Mouse (Mus musculus): ENCODE results near the gene Dedd.

Dedd gene

DNA sequence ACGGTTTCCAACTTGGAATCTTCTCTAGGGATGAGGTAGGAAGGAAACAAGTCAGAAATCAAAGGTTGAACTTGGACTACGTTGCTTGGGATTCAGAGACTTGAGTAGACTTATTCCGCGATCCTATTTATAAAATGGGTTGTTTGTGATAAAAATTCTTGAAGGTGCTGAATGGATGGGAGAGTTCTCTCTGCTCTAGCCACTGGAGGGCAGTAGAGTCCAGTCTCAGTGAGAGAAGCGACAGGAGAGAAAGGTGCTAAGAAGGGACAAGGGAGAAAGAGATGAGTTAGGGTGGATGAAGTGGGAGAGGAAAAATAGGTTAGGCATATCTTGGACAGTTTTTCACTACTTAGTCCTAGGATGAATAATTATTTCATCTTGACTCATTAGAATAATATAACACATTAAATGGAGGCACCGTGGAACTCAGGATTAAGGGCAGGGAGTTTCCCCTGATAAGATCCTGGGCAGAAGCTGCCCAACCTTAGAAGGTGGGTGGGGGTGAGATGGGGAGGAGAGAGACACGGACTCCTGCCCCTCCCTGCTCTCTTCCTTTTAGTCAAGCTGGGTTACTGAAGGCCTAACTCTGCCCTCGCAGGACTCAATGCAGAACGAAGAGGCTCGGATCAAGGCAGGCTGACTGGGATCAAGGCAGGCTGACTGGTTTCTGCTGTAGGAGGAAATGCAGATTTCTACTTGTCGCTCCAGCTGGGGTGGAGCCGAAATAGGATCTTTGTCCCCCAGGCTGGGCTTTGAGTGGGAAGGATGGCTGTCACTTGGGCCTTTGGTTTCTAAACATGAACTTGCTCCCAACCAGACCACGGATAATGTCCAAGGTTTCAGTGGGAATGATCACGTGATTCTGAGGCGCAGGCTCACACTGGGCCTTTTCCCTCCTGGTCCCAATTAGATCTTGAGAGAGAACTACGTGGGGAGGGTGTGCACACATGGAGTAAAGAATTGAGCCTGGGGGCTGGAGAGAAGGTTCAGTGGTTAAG, 32.5 kb downstream of the Dedd start:
- DNase-seq (ENCODE audit: low spot score in 2 of 2) = peak in 1 of 2 experiments; percentile 65

- no peak for DNase-seq (ENCODE audit: low spot score in 2 of 2)
Observed at GRCm38 (mm10) chr1:171365934-171366333, 37.0 kb downstream of the Dedd start.

DNA sequence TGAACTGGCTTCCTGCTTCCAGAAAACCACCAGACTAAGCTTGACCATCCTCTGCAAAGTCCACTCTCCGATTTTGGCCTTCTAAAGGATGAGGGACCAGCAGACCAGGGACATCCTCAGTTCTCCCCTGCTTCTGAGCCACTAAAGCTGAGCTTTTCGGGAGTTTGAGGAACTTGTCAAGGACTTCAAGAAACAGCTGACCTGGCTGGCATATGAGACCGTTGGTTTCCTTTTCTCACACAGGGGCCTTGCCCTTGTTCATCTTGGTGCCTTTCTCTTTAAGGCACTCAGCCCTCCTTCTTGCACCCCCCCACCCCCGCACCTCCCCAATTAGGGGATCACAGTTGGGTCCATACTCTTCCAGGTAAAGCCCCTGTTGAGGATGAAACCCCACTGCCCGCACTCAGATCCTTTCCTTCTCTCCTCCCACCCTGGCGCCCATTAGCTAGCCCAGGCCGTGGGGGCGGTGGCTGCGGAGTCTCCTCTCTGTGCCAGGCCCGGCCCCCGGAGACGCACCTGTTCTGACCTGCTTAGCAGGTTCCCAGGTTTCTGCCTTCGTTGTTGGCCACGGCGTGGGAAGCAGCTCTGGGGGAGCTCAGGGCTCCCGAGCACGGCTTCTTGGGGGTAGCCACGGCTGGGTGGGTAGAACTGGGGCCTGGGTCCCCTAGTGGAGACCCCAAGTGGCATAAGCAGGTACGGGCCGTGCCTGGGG, 41.1 kb downstream of the Dedd start, which contains the start of gene Nectin4:
TSS of gene Nectin4 (plus strand) at position 255 of the 712 bp plus-strand sequence.
- DNase-seq (ENCODE audit: low spot score in 2 of 2) = no peak

GRCm38 (mm10) chr1:171372880-171373279, 43.9 kb downstream of the Dedd start:
- no peak for DNase-seq (ENCODE audit: low spot score in 2 of 2)

GRCm38 (mm10) chr1:171373946-171374345, 45.0 kb downstream of the Dedd start:
- DNase-seq (ENCODE audit: low spot score in 2 of 2) = no peak

DNA sequence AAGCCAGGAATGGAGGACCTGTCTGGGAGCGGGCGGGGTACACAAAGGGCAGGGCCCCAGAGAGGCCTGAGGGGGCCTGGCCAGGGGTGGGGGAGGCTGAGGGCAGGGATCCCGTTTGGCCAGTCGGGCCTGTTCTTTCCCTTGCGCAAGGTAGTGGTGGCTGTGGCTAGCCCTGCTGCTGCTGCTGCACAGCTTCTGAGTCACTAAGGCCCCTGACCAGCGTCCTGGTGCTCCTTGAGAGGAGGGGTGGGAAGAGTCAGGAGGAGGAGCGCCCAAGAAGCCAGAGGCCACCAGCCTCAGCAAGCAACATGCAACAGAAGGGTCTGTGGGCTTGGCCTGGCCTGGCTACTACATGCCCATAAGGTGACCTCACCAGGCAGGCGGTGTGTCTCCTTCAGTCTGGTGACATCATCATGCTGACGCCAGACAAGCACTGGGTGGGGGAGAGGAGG, 46.7 kb downstream of the Dedd start:
- DNase-seq (ENCODE audit: low spot score in 2 of 2) = no peak

DNA sequence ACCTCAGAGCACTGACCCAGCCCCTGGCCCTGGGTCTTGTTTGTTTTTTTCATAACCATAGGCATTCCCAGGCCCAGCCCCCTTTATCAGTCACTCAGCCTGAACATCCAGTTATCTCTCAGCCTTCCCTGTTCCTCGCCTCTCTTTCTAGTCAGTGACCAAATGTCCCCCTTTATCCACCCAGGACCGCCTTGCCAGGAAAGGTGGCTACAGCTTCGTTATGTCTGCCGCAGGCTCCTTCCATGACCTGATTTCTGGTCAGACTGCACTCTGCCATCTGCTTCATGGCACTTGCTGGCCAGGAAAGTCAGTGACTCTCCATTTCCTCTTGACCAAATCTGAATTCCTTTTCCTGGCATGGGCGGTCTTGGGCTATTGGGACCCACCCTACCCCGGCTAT, 49.4 kb downstream of the Dedd start:
- DNase-seq (ENCODE audit: low spot score in 2 of 2) = no peak

GRCm38 (mm10) chr1:171379935-171380599, 51.1 kb downstream of the Dedd start:
- peak; percentile 75 to 78 for DNase-seq (ENCODE audit: low spot score in 2 of 2)

DNA sequence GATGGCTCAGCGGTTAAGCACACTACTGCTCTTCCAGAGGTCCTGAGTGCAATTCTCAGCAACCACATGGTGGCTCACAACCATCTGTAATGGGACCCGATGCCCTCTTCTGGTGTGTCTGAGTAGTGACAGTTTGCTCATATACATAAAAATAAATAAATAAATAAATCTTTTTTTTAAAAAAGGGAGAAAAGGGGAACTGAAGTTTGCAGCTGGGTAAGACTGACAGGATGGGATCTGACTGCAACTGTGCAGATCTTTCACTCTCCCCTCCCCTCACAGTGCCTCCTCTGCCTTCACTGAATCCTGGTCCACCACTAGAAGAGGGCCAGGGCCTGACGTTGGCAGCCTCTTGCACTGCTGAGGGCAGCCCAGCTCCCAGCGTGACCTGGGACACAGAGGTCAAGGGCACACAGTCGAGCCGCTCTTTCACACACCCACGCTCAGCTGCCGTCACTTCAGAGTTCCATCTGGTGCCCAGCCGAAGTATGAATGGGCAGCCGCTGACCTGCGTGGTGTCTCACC, 53.2 kb downstream of the Dedd start:
- no peak for DNase-seq (ENCODE audit: low spot score in 2 of 2)

DNA sequence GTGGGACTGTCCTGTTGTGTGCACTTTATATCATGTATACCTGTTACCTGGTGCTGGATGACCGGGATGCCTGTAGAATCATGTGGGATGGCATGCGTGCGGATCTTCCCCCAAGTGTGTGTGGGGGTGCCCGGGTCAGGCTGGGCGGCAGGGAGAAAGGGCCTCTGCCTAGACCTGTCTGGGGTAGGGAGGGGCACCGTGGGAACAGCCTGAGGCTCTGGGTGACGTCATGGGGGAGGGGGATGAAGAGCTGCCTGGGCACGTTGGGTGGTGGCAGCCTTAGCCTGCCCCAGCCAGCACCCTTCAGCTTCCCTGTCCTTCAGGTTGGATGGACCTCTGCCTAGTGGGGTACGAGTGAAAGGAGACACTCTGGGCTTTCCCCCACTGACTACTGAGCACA, 55.4 kb downstream of the Dedd start:
- no peak for DNase-seq (ENCODE audit: low spot score in 2 of 2)

DNA sequence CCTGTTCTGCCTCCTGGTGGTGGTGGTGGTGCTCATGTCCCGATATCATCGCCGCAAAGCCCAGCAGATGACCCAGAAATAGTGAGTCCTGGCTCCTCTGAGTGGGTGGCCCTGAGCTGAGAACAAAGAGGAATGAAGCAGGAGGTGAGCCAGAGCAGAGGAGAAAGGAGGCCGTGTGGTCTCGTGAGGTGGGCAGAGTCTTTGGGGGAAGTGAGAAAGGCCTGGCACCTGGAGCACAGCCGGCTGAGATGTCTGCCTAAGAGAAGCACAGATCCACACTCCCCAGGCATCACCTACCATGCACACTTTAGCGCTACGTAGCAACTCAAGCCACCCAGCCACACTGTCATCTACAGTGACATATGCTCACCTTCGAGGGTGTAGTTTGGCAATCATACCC, 56.2 kb downstream of the Dedd start:
- DNase-seq (ENCODE audit: low spot score in 2 of 2) = no peak

DNA sequence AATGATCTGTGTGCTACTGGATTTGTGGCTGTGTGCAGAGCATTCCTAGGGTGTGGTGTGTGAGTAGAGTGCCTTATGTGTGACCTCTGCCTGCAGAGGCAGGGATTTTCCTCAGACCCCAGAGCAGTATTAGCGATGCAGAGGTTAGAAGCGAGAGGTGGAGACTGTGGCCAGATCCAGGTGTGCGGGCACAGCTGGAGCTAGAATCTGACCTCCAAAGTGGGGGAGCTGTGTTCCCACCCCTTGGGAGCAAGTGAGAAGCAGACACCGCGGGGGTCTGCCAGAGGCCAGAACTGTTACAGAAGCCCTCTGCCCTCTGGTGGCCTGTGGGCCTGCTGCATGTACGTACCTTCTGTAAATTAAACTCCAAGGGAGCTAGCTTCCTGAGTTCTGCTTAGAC, 58.2 kb downstream of the Dedd start:
- DNase-seq (ENCODE audit: low spot score in 2 of 2) = no peak

DNA sequence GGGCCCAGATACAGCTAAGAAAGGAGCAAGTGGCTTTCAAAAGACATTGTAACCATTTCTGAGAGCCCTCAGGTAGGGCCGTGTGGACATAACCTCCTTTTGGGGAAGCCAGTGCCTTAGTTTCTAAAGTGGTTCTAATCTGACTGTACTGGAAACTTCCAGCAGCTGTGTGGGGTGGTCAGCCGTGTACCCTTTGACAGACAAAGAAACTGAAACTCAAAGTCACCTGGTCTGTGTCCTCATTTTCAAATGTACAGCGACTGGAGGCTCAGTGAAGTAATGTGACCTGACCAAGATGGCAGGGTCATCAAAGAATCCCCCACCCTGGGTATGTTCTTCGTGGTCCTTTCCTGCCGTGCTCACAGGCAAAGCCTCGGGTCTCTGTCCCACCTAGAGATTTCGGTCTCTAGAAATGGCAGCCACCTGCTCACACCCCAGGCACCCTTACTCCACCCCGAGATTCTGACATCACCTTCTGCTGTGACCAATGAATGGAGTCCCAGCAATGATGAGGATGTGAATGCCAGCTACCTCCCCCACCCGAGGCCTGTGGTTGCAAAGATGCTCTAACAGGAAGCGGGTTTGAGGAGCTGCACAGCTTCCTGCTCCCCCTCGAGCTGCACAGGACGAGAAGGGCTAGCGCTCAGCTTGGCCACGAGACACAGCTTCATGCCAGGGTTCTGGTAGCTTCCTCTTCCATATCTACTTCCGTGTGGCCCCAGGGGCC, 59.6 kb downstream of the Dedd start, which contains the start of gene Arhgap30:
TSS of gene Arhgap30 (plus strand) at position 579 of the 727 bp plus-strand sequence.
- DNase-seq (ENCODE audit: low spot score in 2 of 2) = peak; percentile 49 to 82

GRCm38 (mm10) chr1:171390101-171390500, 61.2 kb downstream of the Dedd start:
- DNase-seq (ENCODE audit: low spot score in 2 of 2) = peak; percentile 34 to 62

Data from heart, adult 9 months (tissue).